16 mouse cellular contexts compared by ENCODE assay signal in genomic region chr11:78624377-78624776, GRCm38 (mm10).
DNase-seq lines count a peak whose midpoint lies in the region; ATAC-seq and TF ChIP-seq lines count a peak whose summit lies in the region.
"Had no signal": no experiment of that assay in that cellular context is flagged by ENCODE, and none has a peak within 500 bp of the region (broad histone marks: within the 10 kb centered on the region; RNA-seq: fewer than 3 reads in every experiment).

No protein-coding gene starts in this region.

- TF ChIP-seq CTCF in lung, postnatal 0 days (IDR thresholded peaks at IDR 0.05) = no peak

- H3K36me3 ChIP-seq in lung, postnatal 0 days (ENCODE audit: insufficient read depth, low read length) = no peaks in the 10 kb centered on the region
- H3K36me3 ChIP-seq: neural tube, embryonic 12.5 days had no signal

- no peaks in the 10 kb centered on the region for H3K9me3 ChIP-seq in lung, postnatal 0 days (ENCODE audit: low read length)
- H3K9me3 ChIP-seq: embryonic facial prominence, embryonic 10.5 days; liver, embryonic 12.5 days; midbrain, embryonic 13.5 days; neural tube, embryonic 12.5 days had no signal

- no peaks in the 10 kb centered on the region for H3K4me1 ChIP-seq in lung, postnatal 0 days (ENCODE audit: insufficient read depth, low read depth, low read length)
- H3K4me1 ChIP-seq: midbrain, embryonic 13.5 days; neural tube, embryonic 12.5 days had no signal

- peak; percentile 65; the same call in 1 of the 2 replicates for ATAC-seq in lung, postnatal 0 days
- ATAC-seq: hindbrain, embryonic 16.5 days; liver, embryonic 12.5 days; midbrain, embryonic 13.5 days had no signal

- no peak for TF ChIP-seq EP300 in lung, postnatal 0 days (IDR thresholded peaks at IDR 0.05)

- no peak overlapping the region for H3K4me2 ChIP-seq in lung, postnatal 0 days (replicated peaks; ENCODE audit: low read depth, low read length)
- H3K4me2 ChIP-seq: liver, embryonic 12.5 days; midbrain, embryonic 13.5 days; neural tube, embryonic 12.5 days had no signal

- H3K9ac ChIP-seq in lung, postnatal 0 days (replicated peaks; ENCODE audit: low read depth) = no peak overlapping the region
- H3K9ac ChIP-seq: liver, embryonic 12.5 days; midbrain, embryonic 13.5 days; neural tube, embryonic 12.5 days had no signal

- no peak overlapping the region for H3K4me3 ChIP-seq in lung, postnatal 0 days (ENCODE audit: low read depth, low read length)
- H3K4me3 ChIP-seq: embryonic facial prominence, embryonic 10.5 days; liver, embryonic 12.5 days; midbrain, embryonic 13.5 days; neural tube, embryonic 12.5 days had no signal

- peak; percentile 27 for DNase-seq in kidney, postnatal 10 days
- DNase-seq in kidney, adult 11 months = no peak
- peak; percentile 8 for DNase-seq in embryo, embryonic 9.5 days (ENCODE audit: extremely low spot score)
- peak; percentile 63 for DNase-seq in lung, postnatal 0 days (ENCODE audit: low spot score)
- DNase-seq in thymus, postnatal 14 days = peak; percentile 41
- DNase-seq in right cerebral cortex, adult 18-20 months = no peak
- DNase-seq in liver = no peak
- no peak for DNase-seq in spleen, adult 12 weeks (ENCODE audit: low spot score)
- DNase-seq: cerebellum, adult 2 months; gastrocnemius, postnatal 14 days; kidney, postnatal 36 days had no signal

- no peaks in the 10 kb centered on the region for H3K27me3 ChIP-seq in lung, postnatal 0 days (replicated peaks; ENCODE audit: insufficient read depth, low read length)
- H3K27me3 ChIP-seq: liver, embryonic 12.5 days; midbrain, embryonic 13.5 days; neural tube, embryonic 12.5 days had no signal

- H3K27ac ChIP-seq in lung, postnatal 0 days (ENCODE audit: low read length) = no peak overlapping the region; the same call in 1 of the 2 replicates
- H3K27ac ChIP-seq: embryonic facial prominence, embryonic 10.5 days; liver, embryonic 12.5 days; midbrain, embryonic 13.5 days; neural tube, embryonic 12.5 days had no signal

- 22% methylated on average over 3 of the region's 3 CpGs for WGBS in lung, postnatal 0 days

Comparison
In these comparisons a context has a peak if more than half of its experiments do, and no peak if none do; other contexts are left out.
1. DNase-seq: peak in kidney, postnatal 10 days (single experiment), embryo, embryonic 9.5 days (single experiment), lung, postnatal 0 days (single experiment) and thymus, postnatal 14 days (single experiment); none in kidney, adult 11 months (single experiment), right cerebral cortex, adult 18-20 months (single experiment), liver (single experiment) and spleen, adult 12 weeks (single experiment).